Mouse (Mus musculus): ENCODE data around the gene Rgs7.

Rgs7 gene

GRCm38 (mm10) chr1:175040038-175040437, 452.3 kb downstream of the Rgs7 start:
- in situ Hi-C loops (cut with MboI; ENCODE audit: low sequenced_read_pairs) = no loop called here

- in situ Hi-C loops (cut with MboI; ENCODE audit: low sequenced_read_pairs) = no loop called here
Observed at GRCm38 (mm10) chr1:175039567-175039966, 452.7 kb downstream of the Rgs7 start.

GRCm38 (mm10) chr1:175035461-175035860, 456.8 kb downstream of the Rgs7 start:
- in situ Hi-C loops (cut with MboI; ENCODE audit: low sequenced_read_pairs) = no loop called here

- in situ Hi-C loops (cut with MboI; ENCODE audit: low sequenced_read_pairs) = no loop called here
Observed at GRCm38 (mm10) chr1:175032015-175032414, 460.3 kb downstream of the Rgs7 start.

GRCm38 (mm10) chr1:175028716-175029204, 463.5 kb downstream of the Rgs7 start:
- in situ Hi-C loops (cut with MboI; ENCODE audit: low sequenced_read_pairs) = no loop called here

- in situ Hi-C loops (cut with MboI; ENCODE audit: low sequenced_read_pairs) = no loop called here
Observed at GRCm38 (mm10) chr1:175028267-175028666, 464.0 kb downstream of the Rgs7 start.

GRCm38 (mm10) chr1:175025781-175026309, 466.5 kb downstream of the Rgs7 start:
- in situ Hi-C loops (cut with MboI; ENCODE audit: low sequenced_read_pairs) = no loop called here

GRCm38 (mm10) chr1:175024136-175024535, 468.2 kb downstream of the Rgs7 start:
- in situ Hi-C loops (cut with MboI; ENCODE audit: low sequenced_read_pairs) = no loop called here
